Mouse (Mus musculus) heart, postnatal 36 days (tissue): ENCODE data around the gene Olfr1331. TPM values are rescaled to one million over a fixed set of nuclear protein-coding genes. Genes with fewer than 3 reads are reported as not detected.
"Not testable (repeated sequence)": the region's sequence is repeated elsewhere in the genome, so short reads cannot be mapped to it uniquely, and the experiment has no call there.

Experiments used
- DNase-seq, 2 experiments: peaks; one replicate each; pipeline ENCODE4 v3.0.0; 2021 to 2022
- intact Hi-C: fragments of 180-260 bp; cut with DNase I; formaldehyde crosslinking; loops from one replicate; pipeline ENCODE4 v1.15.1; 2025
- total RNA-seq, 2 experiments: library from RNA; stranded (reverse); gene quantifications; 2 replicates each; pipeline ENCODE4 v1.2.3; 2021

The Olfr1331 gene
- total RNA-seq: not detected

GRCm38 (mm10) chr4:118864349-118864748 is at the start of gene Olfr1331:
Olfr1331 (plus strand) TSS chr4:118864649.
- intact Hi-C loops: no loop called here
- DNase-seq: no peak

DNA sequence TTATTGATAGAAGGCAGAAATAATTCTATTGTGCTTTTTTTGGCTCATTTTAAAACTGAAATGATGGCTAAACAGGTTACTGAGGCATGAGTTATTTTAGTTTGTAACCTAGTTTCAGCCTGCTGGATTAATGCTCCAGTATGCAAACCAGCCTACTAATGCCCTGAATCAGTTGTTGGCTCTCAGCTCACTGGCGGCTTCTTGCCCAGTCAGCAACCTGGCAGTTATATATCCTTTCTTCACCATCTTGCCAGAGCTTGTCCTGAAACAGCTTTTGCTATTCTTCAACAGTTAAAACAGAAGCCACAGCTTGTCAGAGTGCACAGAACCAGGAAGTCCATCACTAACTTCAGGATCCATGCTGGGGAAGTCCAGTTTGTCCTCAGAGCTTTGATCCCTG is 45.5 kb upstream of the Olfr1331 start:
- no peak for DNase-seq
- intact Hi-C loops: no loop called here

GRCm38 (mm10) chr4:118836179-118836578 is 28.3 kb upstream of the Olfr1331 start, which contains the start of gene Olfr1333:
Olfr1333 (minus strand) TSS chr4:118836279.
- DNase-seq: no peak
- intact Hi-C loops: no loop called here

GRCm38 (mm10) chr4:118861791-118862190 is 2.7 kb upstream of the Olfr1331 start:
- peak in 1 of 2 experiments; percentile 4 for DNase-seq
- intact Hi-C loops: no loop called here

- peak in 1 of 2 experiments; percentile 2 for DNase-seq
- intact Hi-C loops: no loop called here
These were observed 1.7 kb upstream of the Olfr1331 start for GRCm38 (mm10) chr4:118862704-118863103.

GRCm38 (mm10) chr4:118867566-118867965 is 3.1 kb downstream of the Olfr1331 start:
- intact Hi-C loops: no loop called here
- DNase-seq: peak; percentile 8 to 11

DNA sequence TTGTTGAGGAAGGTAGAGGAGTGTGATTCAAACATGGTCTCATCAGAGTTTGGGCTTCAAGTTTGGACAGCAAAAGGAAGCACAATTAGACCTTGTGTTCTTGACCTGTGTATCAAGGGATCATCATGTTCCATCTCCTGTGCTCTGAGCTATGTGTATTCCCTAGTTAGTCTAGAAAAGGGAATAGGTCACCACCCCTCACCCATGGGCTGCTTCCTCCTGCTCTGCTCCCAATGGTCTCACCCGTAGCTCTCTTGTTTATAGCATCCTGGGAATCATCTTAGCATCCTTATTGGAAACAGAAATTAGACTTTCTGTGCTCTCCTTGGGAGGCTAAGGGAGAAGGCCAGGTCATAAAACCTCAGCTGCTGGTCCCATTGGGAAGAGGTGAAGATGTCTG is 23.8 kb downstream of the Olfr1331 start, which contains the start of gene Olfr1330:
TSS of gene Olfr1330 (plus strand) at position 301 of the 400 bp plus-strand sequence.
- no peak for DNase-seq
- intact Hi-C loops: no loop called here

- no peak for DNase-seq
- intact Hi-C loops: no loop called here
These were observed 37.5 kb downstream of the Olfr1331 start for GRCm38 (mm10) chr4:118901981-118902380.

DNA sequence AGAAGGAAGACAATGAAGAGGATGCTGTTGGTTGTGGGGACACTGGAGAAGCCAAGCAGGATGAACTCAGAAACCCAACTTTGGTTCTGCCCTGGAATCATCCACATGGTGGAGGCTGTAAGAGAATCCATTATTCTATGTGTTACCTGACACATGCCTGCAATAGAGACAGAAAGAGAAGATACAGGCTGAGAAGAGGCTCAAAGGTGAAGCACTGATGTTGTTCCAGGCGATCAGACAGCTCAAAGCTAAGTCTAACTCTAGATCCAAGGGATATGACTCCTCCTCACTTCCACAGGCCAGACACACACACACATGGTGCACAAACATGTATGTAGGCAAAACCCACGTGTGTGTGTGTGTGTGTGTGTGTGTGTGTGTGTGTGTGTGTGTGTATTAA is 52.9 kb downstream of the Olfr1331 start, which contains the start of gene Olfr1329:
TSS of gene Olfr1329 (minus strand) at position 101 of the 400 bp plus-strand sequence.
- intact Hi-C loops, DNase-seq: not testable (repeated sequence)

Other genes starting within 250 kb of the Olfr1331 start
- under 1 TPM in 1 of 2 experiments, not detected in 1; 0.05 TPM for gene Cfap57, start 243.9 kb upstream of the Olfr1331 start, total RNA-seq
- 10 to 100 TPM; 38.0 to 39.1 TPM for gene Ebna1bp2, start 243.8 kb upstream of the Olfr1331 start, total RNA-seq
- not detected for gene Olfr62, start 205.7 kb upstream of the Olfr1331 start, total RNA-seq
- gene Olfr1342, start 171.9 kb upstream of the Olfr1331 start, total RNA-seq: not detected
- not detected for gene Olfr1341, start 161.1 kb upstream of the Olfr1331 start, total RNA-seq
- gene Olfr1340, start 144.5 kb upstream of the Olfr1331 start, total RNA-seq: not detected
- gene Olfr1339, start 132.5 kb upstream of the Olfr1331 start, total RNA-seq: not detected
- gene Olfr1338, start 105.9 kb upstream of the Olfr1331 start, total RNA-seq: not detected
- not detected for gene Olfr1337, start 82.1 kb upstream of the Olfr1331 start, total RNA-seq
- gene Olfr1335, start 54.7 kb upstream of the Olfr1331 start, total RNA-seq: not detected
- gene Olfr1333, start 28.4 kb upstream of the Olfr1331 start, total RNA-seq: not detected
- gene Olfr1330, start 23.9 kb downstream of the Olfr1331 start, total RNA-seq: not detected
- gene Olfr1329, start 52.8 kb downstream of the Olfr1331 start, total RNA-seq: not detected
- not detected for gene Olfr1328, start 74.0 kb downstream of the Olfr1331 start, total RNA-seq
- under 1 TPM; 0.28 to 0.38 TPM for gene Lao1, start 96.9 kb downstream of the Olfr1331 start, total RNA-seq
- 10 to 100 TPM in 1 of 2 experiments, 1 to 10 TPM in 1; 9.5 to 12.7 TPM for gene Slc2a1, start 244.1 kb downstream of the Olfr1331 start, total RNA-seq